Mouse (Mus musculus): ENCODE measurements around the gene Mgme1.

DNA sequence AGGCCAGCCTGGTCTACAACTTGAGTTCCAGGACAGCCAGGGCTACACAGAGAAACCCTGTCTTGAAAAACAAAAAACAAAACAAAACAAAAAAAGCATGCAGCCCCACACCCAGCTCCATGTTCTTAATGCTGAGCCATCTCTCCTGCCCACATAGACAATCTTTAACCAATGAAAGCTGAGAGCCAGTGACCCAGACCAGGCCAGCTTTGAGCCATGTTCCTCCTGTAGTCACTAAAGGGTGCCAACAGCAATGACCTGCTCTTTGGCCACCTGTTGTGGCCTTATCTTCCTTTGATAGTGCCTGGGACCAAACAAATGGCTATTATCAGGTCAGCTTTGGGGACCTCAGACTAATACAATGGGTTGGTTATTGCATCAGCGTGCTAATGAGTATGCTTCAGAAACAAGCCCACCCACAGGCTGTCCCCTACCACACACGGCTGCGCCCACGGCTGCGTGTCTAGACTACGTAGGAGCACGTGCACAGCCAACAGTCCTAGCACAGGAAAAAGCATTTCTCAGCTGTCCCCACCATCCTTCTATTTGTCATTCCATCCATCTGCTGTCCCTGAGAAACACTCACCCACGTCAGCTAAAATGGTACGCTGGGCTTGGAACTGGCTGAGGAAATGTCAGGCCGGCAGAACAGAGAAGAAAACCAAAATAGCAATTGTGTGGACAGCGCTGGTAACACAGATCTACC lies 21.3 kb downstream of the Mgme1 start:
- TF ChIP-seq CTCF (IDR thresholded peaks at IDR 0.05; ENCODE audit: low read depth) (no peak), EP300 (optimal IDR thresholded peaks at IDR 0.05) (no peak)
